Mouse (Mus musculus): ENCODE results near the gene Polr1e. TPM values are rescaled to one million over a fixed set of nuclear protein-coding genes. Genes with fewer than 3 reads are reported as not detected.
A peak's percentile ranks its signal among the peaks of the same experiment; 100 is the strongest.

The Polr1e gene
- total and polyA plus RNA-seq, 3 experiments = 37.2 to 87.7 (median 78.6) TPM

DNA sequence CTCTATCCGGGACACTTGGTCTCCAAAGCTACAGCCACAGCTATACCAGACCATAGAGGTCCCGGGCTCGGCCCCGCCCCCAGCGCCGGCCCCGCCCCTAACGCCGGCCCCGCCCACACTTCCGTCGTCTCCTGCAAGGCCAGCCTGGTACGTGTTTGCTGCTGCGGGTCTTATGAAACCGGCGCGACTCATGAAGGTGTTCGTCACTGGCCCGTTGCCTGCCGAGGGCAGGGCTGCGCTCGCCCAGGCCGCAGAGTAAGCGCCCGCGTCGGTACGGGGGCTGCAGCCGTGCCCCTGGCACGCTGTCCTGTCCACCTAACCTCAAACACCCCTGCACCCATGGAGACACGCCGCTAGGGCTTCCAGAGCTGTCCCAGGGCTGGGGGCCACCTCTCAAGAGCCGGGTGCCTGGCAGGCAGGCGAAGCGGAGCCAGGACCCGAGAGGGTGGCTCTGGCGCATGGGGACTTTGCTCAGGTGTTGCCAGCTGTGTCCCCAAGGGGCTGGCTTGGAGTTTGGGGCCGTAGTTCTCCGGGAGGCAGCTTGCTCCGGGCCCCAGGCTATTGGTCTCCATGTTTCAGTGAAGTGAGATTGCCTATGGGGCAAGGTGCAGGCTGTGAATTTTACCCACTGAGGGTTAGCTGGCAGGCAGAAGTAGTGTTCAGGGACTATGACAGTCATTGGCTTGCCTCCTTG, 37.0 kb upstream of the Polr1e start, which contains the start of gene Grhpr:
Grhpr (plus strand) TSS at position 116 of the 694 bp plus-strand sequence.
- Histone ChIP-seq H3K4me2 (ENCODE audit: insufficient read depth, low read depth, poor library complexity, severe bottlenecking) (peak within 1 kb of the TSS; percentile 58), H3K27ac (ENCODE audit: insufficient read depth, low read depth) (no peak within 1 kb of the TSS), H3K9me3 (replicated peaks; ENCODE audit: low read length) (peaks cover 6% of the 10 kb centered on the region), H3K27me3 (replicated peaks) (no peaks in the 10 kb centered on the region), H3K9ac (ENCODE audit: insufficient read depth, low read depth) (peak within 1 kb of the TSS; percentile 39), H3K4me1 (ENCODE audit: control insufficient read depth in 1 of 2, insufficient read depth in 2 of 2) (peaks cover 17 to 60% of the 10 kb centered on the region in 2 experiments), H3K79me2 (replicated peaks; ENCODE audit: control insufficient read depth, extremely low read depth, insufficient read depth, poor library complexity, severe bottlenecking) (no peaks in the 10 kb centered on the region), H3K36me3 (replicated peaks in 1 of 2; ENCODE audit: control insufficient read depth in 1 of 2, insufficient read depth in 1 of 2, low read length in 1 of 2) (peaks cover 15 to 36% of the 10 kb centered on the region in 2 experiments), H3K4me3 (replicated peaks in 1 of 3; ENCODE audit: low read depth in 2 of 3, low read length in 2 of 3, poor library complexity in 1 of 3) (peak within 1 kb of the TSS; percentile 79 to 91 (median 84))
- dilution Hi-C loops (cut with MboI; ENCODE audit: extremely low pct_ligation_motif_present, extremely low pct_unique_long_range_greater_than_20kb, low sequenced_read_pairs) = no loop called here
- peak; percentile 88 for DNase-seq (ENCODE audit: extremely low read depth)
- no peak for TF ChIP-seq KAT2A (IDR thresholded peaks at IDR 0.05; ENCODE audit: insufficient replicate concordance, low read length)
- TF ChIP-seq CTCF (conservative IDR thresholded peaks at IDR 0.05 in 1 of 2, IDR thresholded peaks at IDR 0.05 in 1 of 2; ENCODE audit: low read depth in 2 of 2, low read length in 2 of 2) = 0 out of 4 replicates have a peak, but pooled peaks of 1 of the 2 experiments have one; percentile 5
- peak; percentile 75 for TF ChIP-seq TCF12 (IDR thresholded peaks at IDR 0.05; ENCODE audit: low read depth, low read length)
- no peak for TF ChIP-seq USF2 (conservative IDR thresholded peaks at IDR 0.05; ENCODE audit: low read depth, low read length)
- TF ChIP-seq HCFC1 (IDR thresholded peaks at IDR 0.05; ENCODE audit: low read depth, low read length) = no peak
- TF ChIP-seq ZMIZ1 (IDR thresholded peaks at IDR 0.05; ENCODE audit: low read depth, low read length) = peak; percentile 86
- no peak for TF ChIP-seq MYC (IDR thresholded peaks at IDR 0.05; ENCODE audit: low read depth, low read length)
- TF ChIP-seq IRF4 (IDR thresholded peaks at IDR 0.05; ENCODE audit: low read depth, low read length) = 0 out of 2 replicates have a peak, but pooled peaks have one; percentile 14
- peak; percentile 80 for TF ChIP-seq POLR2A (IDR thresholded peaks at IDR 0.05; ENCODE audit: low read depth, low read length)
- no peak for TF ChIP-seq BHLHE40 (IDR thresholded peaks at IDR 0.05; ENCODE audit: low read depth, low read length)
- TF ChIP-seq GABPA (IDR thresholded peaks at IDR 0.05; ENCODE audit: insufficient replicate concordance, low read depth, low read length) = no peak
- TF ChIP-seq NELFE (IDR thresholded peaks at IDR 0.05; ENCODE audit: low read depth, low read length) = peak; percentile 77
- TF ChIP-seq E2F4 (IDR thresholded peaks at IDR 0.05; ENCODE audit: insufficient replicate concordance, low read depth, low read length) = no peak
- 0 out of 2 replicates have a peak, but pooled peaks have one; percentile 46 for TF ChIP-seq TBP (conservative IDR thresholded peaks at IDR 0.05; ENCODE audit: low read depth, low read length)
- TF ChIP-seq MXI1 (IDR thresholded peaks at IDR 0.05; ENCODE audit: low read depth, low read length) = peak; percentile 68
- TF ChIP-seq CHD1 (IDR thresholded peaks at IDR 0.05; ENCODE audit: low read depth, low read length) = no peak
- no peak for TF ChIP-seq CHD2 (IDR thresholded peaks at IDR 0.05; ENCODE audit: low read length)
- in situ Hi-C loops (cut with MboI; ENCODE audit: low pct_ligation_motif_present, low pct_unique_long_range_greater_than_20kb, low sequenced_read_pairs) = no loop called here

DNA sequence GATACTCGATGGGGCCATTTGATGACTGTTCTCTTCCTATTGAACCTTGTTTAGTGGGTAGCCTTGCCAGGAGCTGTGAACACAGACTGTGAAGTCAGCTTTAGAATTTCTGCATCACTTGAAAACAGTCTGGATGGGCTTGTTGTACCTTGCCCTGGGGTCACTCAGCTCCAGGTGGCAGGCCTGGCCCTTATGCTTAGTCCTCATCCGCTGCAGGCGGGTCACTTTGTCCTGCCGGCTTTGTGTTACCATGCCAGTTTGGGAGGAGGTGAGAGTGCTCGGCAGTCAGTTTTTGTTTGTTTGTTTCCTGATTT, 36.5 kb upstream of the Polr1e start:
- peak overlapping the region; percentile 79 to 91 (median 84) for H3K4me3 ChIP-seq (replicated peaks in 1 of 3; ENCODE audit: low read depth in 2 of 3, low read length in 2 of 3, poor library complexity in 1 of 3)
- H3K27me3 ChIP-seq (replicated peaks) = no peaks in the 10 kb centered on the region

More for the DNA sequence above, 36.5 kb upstream of the Polr1e start:
- TF ChIP-seq E2F4 (IDR thresholded peaks at IDR 0.05; ENCODE audit: insufficient replicate concordance, low read depth, low read length) = no peak
- TF ChIP-seq JUN (IDR thresholded peaks at IDR 0.05; ENCODE audit: insufficient read depth, low read depth, low read length) = no peak
- TF ChIP-seq USF1 (IDR thresholded peaks at IDR 0.05; ENCODE audit: low read depth, low read length) = no peak
- TF ChIP-seq RCOR1 (conservative IDR thresholded peaks at IDR 0.05; ENCODE audit: low read depth, low read length) = no peak
- no peak for TF ChIP-seq MXI1 (IDR thresholded peaks at IDR 0.05; ENCODE audit: low read depth, low read length)
- TF ChIP-seq HCFC1 (IDR thresholded peaks at IDR 0.05; ENCODE audit: low read depth, low read length) = no peak
- no peak for TF ChIP-seq BHLHE40 (IDR thresholded peaks at IDR 0.05; ENCODE audit: low read depth, low read length)
- no peak for TF ChIP-seq ETS1 (conservative IDR thresholded peaks at IDR 0.05; ENCODE audit: low read depth, low read length)
- TF ChIP-seq MAZ (IDR thresholded peaks at IDR 0.05; ENCODE audit: low read depth, low read length) = no peak
- no peak for TF ChIP-seq MAFK (IDR thresholded peaks at IDR 0.05; ENCODE audit: insufficient replicate concordance, low read length)
- no peak for TF ChIP-seq GABPA (IDR thresholded peaks at IDR 0.05; ENCODE audit: insufficient replicate concordance, low read depth, low read length)
- TF ChIP-seq ELF1 (IDR thresholded peaks at IDR 0.05; ENCODE audit: low read depth, low read length) = no peak
- TF ChIP-seq USF2 (conservative IDR thresholded peaks at IDR 0.05; ENCODE audit: low read depth, low read length) = no peak
- TF ChIP-seq POLR2A (IDR thresholded peaks at IDR 0.05; ENCODE audit: low read depth, low read length) = no peak
- Histone ChIP-seq H3K4me1 (ENCODE audit: control insufficient read depth in 1 of 2, insufficient read depth in 2 of 2) (peaks cover 17 to 65% of the 10 kb centered on the region in 2 experiments), H3K9me3 (replicated peaks; ENCODE audit: low read length) (peaks cover 1% of the 10 kb centered on the region), H3K27ac (ENCODE audit: insufficient read depth, low read depth) (no peak overlapping the region), H3K4me2 (ENCODE audit: insufficient read depth, low read depth, poor library complexity, severe bottlenecking) (peak overlapping the region; percentile 58), H3K79me2 (replicated peaks; ENCODE audit: control insufficient read depth, extremely low read depth, insufficient read depth, poor library complexity, severe bottlenecking) (no peaks in the 10 kb centered on the region), H3K9ac (ENCODE audit: insufficient read depth, low read depth) (peak overlapping the region; percentile 39; the same call in 1 of the 2 replicates), H3K36me3 (replicated peaks in 1 of 2; ENCODE audit: control insufficient read depth in 1 of 2, insufficient read depth in 1 of 2, low read length in 1 of 2) (peaks cover 15 to 42% of the 10 kb centered on the region in 2 experiments)
- in situ Hi-C loops (cut with MboI; ENCODE audit: low pct_ligation_motif_present, low pct_unique_long_range_greater_than_20kb, low sequenced_read_pairs) (no loop called here), dilution Hi-C loops (cut with MboI; ENCODE audit: extremely low pct_ligation_motif_present, extremely low pct_unique_long_range_greater_than_20kb, low sequenced_read_pairs) (no loop called here)
- DNase-seq (ENCODE audit: extremely low read depth) = no peak
